Mouse (Mus musculus) neural tube, embryonic 14.5 days (tissue): ENCODE data around the gene Glis3. TPM values are rescaled to one million over a fixed set of nuclear protein-coding genes. Genes with fewer than 3 reads are reported as not detected.

Source experiments
- ATAC-seq: fragments of 200-750 bp; cut with Nextera tagmentation; 2 replicates; pipeline ENCODE4 v1.8.0; 2017; ENCODE audit warnings: low read depth, mild to moderate bottlenecking, moderate TSS enrichment, moderate library complexity
- H3K27ac ChIP-seq: fragments of 300-500 bp; sonication (generic); 2 replicates; pipeline ENCODE4 v1.5.1; 2014; ENCODE audit warnings: low read depth, mild to moderate bottlenecking, control low read depth, low read length, moderate library complexity, mixed read lengths
- H3K27me3 ChIP-seq: fragments of 300-500 bp; sonication (generic); 2 replicates; pipeline ENCODE4 v1.6.1; 2014; ENCODE audit warnings: low read length; ENCODE audit not compliant: control insufficient read depth, insufficient read depth
- H3K36me3 ChIP-seq: fragments of 300-500 bp; sonication (generic); 2 replicates; pipeline ENCODE4 v1.6.1; 2014; ENCODE audit warnings: low read length, mixed read lengths; ENCODE audit not compliant: control insufficient read depth, insufficient read depth
- H3K4me1 ChIP-seq: fragments of 300-500 bp; sonication (generic); 2 replicates; pipeline ENCODE4 v1.6.1; 2014; ENCODE audit warnings: low read length; ENCODE audit not compliant: control insufficient read depth, insufficient read depth
- H3K4me2 ChIP-seq: fragments of 300-500 bp; sonication (generic); 2 replicates; pipeline ENCODE4 v1.6.1; 2014; ENCODE audit warnings: mild to moderate bottlenecking, low read depth, low read length, control low read depth
- H3K4me3 ChIP-seq: fragments of 300-500 bp; sonication (generic); 2 replicates; pipeline ENCODE4 v1.5.1; 2014; ENCODE audit warnings: low read depth, low read length, control low read depth, mixed read lengths
- H3K9ac ChIP-seq: fragments of 300-500 bp; sonication (generic); replicated peaks from 2 replicates; pipeline ENCODE4 v1.6.1; 2014; ENCODE audit warnings: low read depth, mild to moderate bottlenecking, control low read depth, low read length, mixed read lengths
- H3K9me3 ChIP-seq: fragments of 300-500 bp; sonication (generic); 2 replicates; pipeline ENCODE4 v1.6.1; 2016; ENCODE audit warnings: low read length; ENCODE audit not compliant: control insufficient read depth
- WGBS: fragments of 180-500 bp; shearing (Covaris S2); extraction: QIAGEN DNeasy Blood & Tissue Kit; methylation state at CpG from one replicate; pipeline ENCODE4 v1.1.7; 2014; 5-methylcytosine and 5-hydroxymethylcytosine counted together
- polyA plus RNA-seq: library from polyadenylated mRNA; unstranded; fragments of >200 nt; fragmentation: Nextera tagmentation; extraction: Ambion mirVana; gene quantifications from 2 replicates; pipeline ENCODE4 v1.2.1, GENCODE M21; 2014

Gene Glis3
- polyA plus RNA-seq, 1 experiment from 2014 or later = 2.7 TPM

GRCm38 (mm10) chr19:28592981-28593380, 86.9 kb downstream of the Glis3 start:
- no peak for ATAC-seq
- no peak overlapping the region for H3K4me3 ChIP-seq
- H3K9me3 ChIP-seq = no peaks in the 10 kb centered on the region
- no peaks in the 10 kb centered on the region for H3K36me3 ChIP-seq
- no peak overlapping the region for H3K4me2 ChIP-seq
- WGBS = 58% methylated on average over 13 of the region's 13 CpGs
- no peak overlapping the region for H3K9ac ChIP-seq
- no peak overlapping the region for H3K27ac ChIP-seq
- H3K27me3 ChIP-seq = no peaks in the 10 kb centered on the region
- 0 out of 2 replicates have a peak, but pooled peaks cover 2% of the 10 kb centered on the region for H3K4me1 ChIP-seq

- Histone ChIP-seq H3K4me3 (no peak overlapping the region), H3K36me3 (no peaks in the 10 kb centered on the region), H3K27me3 (no peaks in the 10 kb centered on the region), H3K9me3 (no peaks in the 10 kb centered on the region), H3K4me1 (0 out of 2 replicates have a peak, but pooled peaks cover 2% of the 10 kb centered on the region), H3K9ac (no peak overlapping the region), H3K4me2 (no peak overlapping the region), H3K27ac (no peak overlapping the region)
- no peak for ATAC-seq
- 84% methylated on average over 7 of the region's 7 CpGs for WGBS
Measured at GRCm38 (mm10) chr19:28591736-28592477, 88.0 kb downstream of the Glis3 start.

DNA sequence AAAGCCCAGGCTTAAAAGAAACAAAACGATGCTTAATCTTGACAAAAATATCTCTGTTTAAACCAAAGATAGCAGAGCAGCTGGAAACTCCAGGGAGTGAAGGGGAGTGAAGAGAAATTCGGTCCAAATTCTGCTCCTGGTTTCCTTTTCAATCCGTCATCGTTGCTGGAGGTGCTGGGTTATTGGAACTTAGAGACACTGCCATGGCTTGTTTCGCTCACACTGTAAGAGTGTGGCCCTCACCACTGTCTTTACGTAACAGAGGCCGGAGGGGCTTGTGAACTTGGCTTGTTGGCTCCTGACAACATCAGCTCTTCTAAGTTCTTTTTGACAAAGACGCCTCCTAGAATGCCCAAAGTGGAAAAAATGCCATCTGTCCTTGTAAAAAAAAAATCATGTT, 99.4 kb downstream of the Glis3 start:
- H3K27ac ChIP-seq = no peak overlapping the region
- no peaks in the 10 kb centered on the region for H3K9me3 ChIP-seq
- WGBS = 88% methylated on average over 8 of the region's 8 CpGs
- no peak for ATAC-seq
- no peak overlapping the region for H3K9ac ChIP-seq
- H3K36me3 ChIP-seq = no peaks in the 10 kb centered on the region
- no peak overlapping the region for H3K4me2 ChIP-seq
- no peak overlapping the region for H3K4me3 ChIP-seq
- H3K27me3 ChIP-seq = no peaks in the 10 kb centered on the region
- H3K4me1 ChIP-seq = no peaks in the 10 kb centered on the region

- no peaks in the 10 kb centered on the region for H3K9me3 ChIP-seq
- no peak overlapping the region for H3K9ac ChIP-seq
- H3K4me2 ChIP-seq = no peak overlapping the region
- WGBS = 49% methylated on average over 14 of the region's 14 CpGs
- no peak for ATAC-seq
- no peak overlapping the region for H3K4me3 ChIP-seq
- H3K4me1 ChIP-seq = no peaks in the 10 kb centered on the region
- no peak overlapping the region for H3K27ac ChIP-seq
- H3K36me3 ChIP-seq = no peaks in the 10 kb centered on the region
- no peaks in the 10 kb centered on the region for H3K27me3 ChIP-seq
Measured at GRCm38 (mm10) chr19:28579724-28580375, 100.0 kb downstream of the Glis3 start.

- WGBS = 94% methylated on average over 12 of the region's 12 CpGs
- H3K9ac ChIP-seq = no peak overlapping the region
- H3K4me2 ChIP-seq = no peak overlapping the region
- H3K27me3 ChIP-seq = no peaks in the 10 kb centered on the region
- peaks cover 4% of the 10 kb centered on the region; the same call in 1 of the 2 replicates for H3K4me1 ChIP-seq
- H3K9me3 ChIP-seq = no peaks in the 10 kb centered on the region
- no peak overlapping the region for H3K4me3 ChIP-seq
- no peak overlapping the region for H3K27ac ChIP-seq
- ATAC-seq = no peak
- no peaks in the 10 kb centered on the region for H3K36me3 ChIP-seq
Measured at GRCm38 (mm10) chr19:28577023-28577422, 102.9 kb downstream of the Glis3 start.

DNA sequence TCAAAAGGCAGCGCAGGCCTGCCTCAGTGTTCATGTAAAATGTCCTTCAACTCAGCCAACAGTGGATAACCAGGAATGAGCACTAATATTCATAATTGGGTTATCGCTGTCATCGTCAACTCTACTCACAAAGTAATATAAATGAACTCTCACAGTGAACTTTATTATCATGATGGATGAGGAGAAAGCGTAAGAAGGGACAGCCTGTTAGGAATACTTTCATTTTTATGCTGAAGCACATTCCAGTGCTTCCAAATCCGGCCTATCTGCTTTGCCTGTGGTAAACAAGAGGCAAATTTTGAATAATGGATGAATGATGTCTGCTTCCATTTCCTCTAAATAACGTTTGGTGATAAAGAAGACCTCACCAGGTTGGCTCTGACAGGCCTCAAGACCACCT, 103.3 kb downstream of the Glis3 start:
- H3K4me2 ChIP-seq = no peak overlapping the region
- H3K9me3 ChIP-seq = no peaks in the 10 kb centered on the region
- H3K27ac ChIP-seq = no peak overlapping the region
- no peaks in the 10 kb centered on the region for H3K27me3 ChIP-seq
- WGBS = 86% methylated on average over 6 of the region's 6 CpGs
- H3K36me3 ChIP-seq = no peaks in the 10 kb centered on the region
- no peak overlapping the region for H3K9ac ChIP-seq
- no peak overlapping the region for H3K4me3 ChIP-seq
- H3K4me1 ChIP-seq = peaks cover 4% of the 10 kb centered on the region; the same call in 1 of the 2 replicates
- no peak for ATAC-seq

DNA sequence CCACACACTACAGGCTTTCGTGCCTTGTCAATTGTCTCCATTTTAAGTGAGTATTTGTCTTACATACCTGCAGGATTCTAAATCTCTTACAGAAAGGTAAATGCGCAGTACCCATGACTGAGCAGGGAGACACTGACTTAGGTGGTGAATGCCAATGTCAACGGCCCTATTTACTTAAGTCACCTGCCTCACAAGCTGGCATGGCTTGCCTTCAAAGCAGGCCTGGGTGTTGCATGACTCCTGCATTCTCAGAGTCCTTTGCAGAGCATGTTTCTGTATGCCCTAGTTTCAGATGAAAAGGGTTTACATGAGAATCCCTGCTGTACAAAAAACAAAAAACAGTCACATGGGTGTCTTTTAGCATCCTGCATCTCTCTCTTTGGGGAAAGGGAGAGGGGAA, 106.2 kb downstream of the Glis3 start:
- Histone ChIP-seq H3K36me3 (no peaks in the 10 kb centered on the region), H3K4me2 (no peak overlapping the region), H3K27me3 (no peaks in the 10 kb centered on the region; the same call in 1 of the 2 replicates), H3K9me3 (no peaks in the 10 kb centered on the region), H3K4me3 (no peak overlapping the region), H3K9ac (no peak overlapping the region), H3K27ac (no peak overlapping the region), H3K4me1 (peaks cover 4% of the 10 kb centered on the region; the same call in 1 of the 2 replicates)
- WGBS = 94% methylated on average over 3 of the region's 3 CpGs
- no peak for ATAC-seq

- Histone ChIP-seq H3K4me2 (no peak overlapping the region), H3K4me1 (peaks cover 4% of the 10 kb centered on the region; the same call in 1 of the 2 replicates), H3K27me3 (no peaks in the 10 kb centered on the region; the same call in 1 of the 2 replicates), H3K36me3 (no peaks in the 10 kb centered on the region), H3K9me3 (no peaks in the 10 kb centered on the region), H3K9ac (no peak overlapping the region), H3K27ac (no peak overlapping the region), H3K4me3 (no peak overlapping the region)
- ATAC-seq = no peak
- 65% methylated on average over 3 of the region's 3 CpGs for WGBS
Measured at GRCm38 (mm10) chr19:28569856-28570255, 110.0 kb downstream of the Glis3 start.

DNA sequence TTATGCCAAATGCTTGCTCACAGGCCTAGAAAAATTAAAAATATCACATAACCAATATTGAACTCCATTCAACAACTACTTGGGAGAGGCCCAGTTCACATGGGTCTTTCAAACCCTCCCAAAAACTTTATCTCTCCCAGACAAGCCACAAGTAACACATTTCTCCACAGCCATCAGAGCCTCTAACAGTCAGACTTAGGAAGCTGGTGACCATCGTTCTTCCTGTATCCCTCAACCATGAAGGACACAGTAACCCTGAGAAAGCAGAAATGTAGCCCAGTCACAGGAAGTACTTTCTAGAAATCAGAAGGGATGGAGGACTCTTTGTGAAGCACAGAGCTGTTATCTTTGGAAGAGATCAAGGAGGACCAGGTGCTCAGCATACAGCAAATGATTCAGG, 112.8 kb downstream of the Glis3 start:
- Histone ChIP-seq H3K27ac (no peak overlapping the region), H3K4me2 (no peak overlapping the region), H3K27me3 (no peaks in the 10 kb centered on the region; the same call in 1 of the 2 replicates), H3K4me3 (no peak overlapping the region), H3K9ac (no peak overlapping the region), H3K4me1 (no peaks in the 10 kb centered on the region), H3K36me3 (no peaks in the 10 kb centered on the region), H3K9me3 (no peaks in the 10 kb centered on the region)
- 59% methylated on average over 1 of the region's 1 CpGs for whole genome bisulfite sequencing
- ATAC-seq = no peak
